Mouse (Mus musculus) embryonic facial prominence, embryonic 14.5 days (tissue): ENCODE data around the gene Mrps11. TPM values are rescaled to one million over a fixed set of nuclear protein-coding genes. Genes with fewer than 3 reads are reported as not detected.

ENCODE experiments used
- ATAC-seq: fragments of 200-750 bp; cut with Nextera tagmentation; 2 replicates; pipeline ENCODE4 v1.8.0; 2017; ENCODE audit warnings: low read depth, moderate number of reproducible peaks, moderate TSS enrichment
- DNase-seq: peaks from one replicate; pipeline ENCODE4 v3.0.0-alpha.2; 2015; ENCODE audit warnings: low spot score
- H3K27ac ChIP-seq: fragments of 300-500 bp; sonication (generic); replicated peaks from 2 replicates; pipeline ENCODE4 v1.5.1; 2014; ENCODE audit warnings: low read depth, mild to moderate bottlenecking, low read length, moderate library complexity
- H3K27me3 ChIP-seq: fragments of 300-500 bp; sonication (generic); replicated peaks from 2 replicates; pipeline ENCODE4 v1.6.1; 2014; ENCODE audit warnings: low read length; ENCODE audit not compliant: control insufficient read depth, insufficient read depth
- H3K36me3 ChIP-seq: fragments of 300-500 bp; sonication (generic); 2 replicates; pipeline ENCODE4 v1.6.1; 2014; ENCODE audit warnings: low read length, mixed read lengths; ENCODE audit not compliant: control insufficient read depth, insufficient read depth
- H3K4me1 ChIP-seq: fragments of 300-500 bp; sonication (generic); 2 replicates; pipeline ENCODE4 v1.6.1; 2014; ENCODE audit warnings: antibody characterized with exemption, low read length; ENCODE audit not compliant: control insufficient read depth, insufficient read depth
- H3K4me2 ChIP-seq: fragments of 300-500 bp; sonication (generic); 2 replicates; pipeline ENCODE4 v1.6.1; 2014; ENCODE audit warnings: low read depth, mild to moderate bottlenecking, low read length, moderate library complexity, mixed read lengths
- H3K4me3 ChIP-seq: fragments of 300-500 bp; sonication (generic); 2 replicates; pipeline ENCODE4 v1.5.1; 2014; ENCODE audit warnings: low read depth, mild to moderate bottlenecking, low read length
- H3K9ac ChIP-seq: fragments of 300-500 bp; sonication (generic); 2 replicates; pipeline ENCODE4 v1.6.1; 2014; ENCODE audit warnings: low read depth, mild to moderate bottlenecking, low read length, moderate library complexity, mixed read lengths
- H3K9me3 ChIP-seq: fragments of 300-500 bp; sonication (generic); 2 replicates; pipeline ENCODE4 v1.6.1; 2016; ENCODE audit warnings: low read length; ENCODE audit not compliant: control insufficient read depth
- WGBS: fragments of 180-500 bp; shearing (Covaris S2); extraction: QIAGEN DNeasy Blood & Tissue Kit; methylation state at CpG from one replicate; pipeline ENCODE4 v1.1.7; 2014; 5-methylcytosine and 5-hydroxymethylcytosine counted together
- polyA plus RNA-seq: library from polyadenylated mRNA; unstranded; fragments of >200 nt; fragmentation: Nextera tagmentation; extraction: Ambion mirVana; gene quantifications from 2 replicates; pipeline ENCODE4 v1.2.1, GENCODE M21; 2014

Mrps11 gene
- polyA plus RNA-seq, 1 experiment from 2014 or later, result 59.2 TPM

- DNase-seq (no peak), ATAC-seq (no peak)
- Histone ChIP-seq H3K4me1 (no peaks in the 10 kb centered on the region), H3K4me3 (no peak overlapping the region), H3K4me2 (no peak overlapping the region), H3K27ac (no peak overlapping the region), H3K36me3 (peaks cover 39% of the 10 kb centered on the region), H3K9ac (no peak overlapping the region), H3K27me3 (no peaks in the 10 kb centered on the region), H3K9me3 (no peaks in the 10 kb centered on the region)
- 68% methylated on average over 4 of the region's 4 CpGs for WGBS
Measured at GRCm38 (mm10) chr7:78835656-78836055, 52.7 kb downstream of the Mrps11 start.

- Histone ChIP-seq H3K27me3 (no peaks in the 10 kb centered on the region), H3K36me3 (peaks cover 54% of the 10 kb centered on the region), H3K9ac (no peak overlapping the region), H3K9me3 (no peaks in the 10 kb centered on the region), H3K4me3 (no peak overlapping the region), H3K27ac (no peak overlapping the region), H3K4me1 (no peaks in the 10 kb centered on the region), H3K4me2 (no peak overlapping the region)
- no peak for ATAC-seq
- DNase-seq, result peak; percentile 13
- WGBS, result 52% methylated on average over 4 of the region's 4 CpGs
Measured at GRCm38 (mm10) chr7:78837250-78837649, 54.3 kb downstream of the Mrps11 start.

- no peaks in the 10 kb centered on the region for H3K9me3 ChIP-seq
- H3K27me3 ChIP-seq, result no peaks in the 10 kb centered on the region
- no peak overlapping the region for H3K4me2 ChIP-seq
- peaks cover 8% of the 10 kb centered on the region; the same call in 1 of the 2 replicates for H3K4me1 ChIP-seq
- 77% methylated on average over 5 of the region's 5 CpGs for WGBS
- DNase-seq (no peak), ATAC-seq (no peak)
- no peak overlapping the region for H3K27ac ChIP-seq
- H3K9ac ChIP-seq, result no peak overlapping the region
- H3K36me3 ChIP-seq, result peaks cover 57% of the 10 kb centered on the region
- no peak overlapping the region for H3K4me3 ChIP-seq
Measured at GRCm38 (mm10) chr7:78841601-78842000, 58.7 kb downstream of the Mrps11 start.

Other genes with a start within 250 kb of the Mrps11 start
- 8.2 and 10.5 TPM in 2 replicates for gene Ntrk3, start 45.1 kb upstream of the Mrps11 start, polyA plus RNA-seq
- gene Mrpl46, start 412 bp downstream of the Mrps11 start, polyA plus RNA-seq, result 57.3 and 57.5 TPM in 2 replicates
- 15.6 and 17.7 TPM in 2 replicates for gene Det1, start 64.1 kb downstream of the Mrps11 start, polyA plus RNA-seq
- gene Aen, start 112.7 kb downstream of the Mrps11 start, polyA plus RNA-seq, result 31.8 and 32.7 TPM in 2 replicates
- 3.4 and 5.1 TPM in 2 replicates for gene Isg20, start 130.3 kb downstream of the Mrps11 start, polyA plus RNA-seq